Comparison of ENCODE assay signal across 11 mouse cellular contexts in genomic region chr17:33953961-33954565, GRCm38 (mm10). TPM values are rescaled to one million over a fixed set of nuclear protein-coding genes. Genes with fewer than 3 reads are reported as not detected.
A peak's percentile ranks its signal among the peaks of the same experiment; 100 is the strongest.
DNase-seq lines count a peak whose midpoint lies in the region; ATAC-seq lines count a peak whose summit lies in the region.
"Had no signal": no experiment of that assay in that cellular context is flagged by ENCODE, and none has a peak within 500 bp of the region (broad histone marks: within the 10 kb centered on the region; RNA-seq: fewer than 3 reads in every experiment).

No protein-coding gene starts in this region.

- WGBS in kidney, embryonic 16.5 days, result 40% methylated on average over 5 of the region's 5 CpGs
- WGBS in hindbrain, embryonic 13.5 days, result 44% methylated on average over 5 of the region's 5 CpGs
- 42% methylated on average over 5 of the region's 5 CpGs for WGBS in midbrain, embryonic 14.5 days

- peaks cover 36% of the 10 kb centered on the region for H3K36me3 ChIP-seq in kidney, embryonic 16.5 days (ENCODE audit: insufficient read depth, low read length)
- H3K36me3 ChIP-seq in hindbrain, embryonic 13.5 days, result peaks cover 54% of the 10 kb centered on the region
- H3K36me3 ChIP-seq in midbrain, embryonic 14.5 days (ENCODE audit: control insufficient read depth, insufficient read depth, low read length), result peaks cover 46% of the 10 kb centered on the region

- peak overlapping the region; percentile 87 for H3K4me3 ChIP-seq in kidney, embryonic 16.5 days (ENCODE audit: low read length)
- H3K4me3 ChIP-seq in brown adipose tissue, adult 24 weeks (ENCODE audit: insufficient read depth, low read depth, low read length), result peak overlapping the region; percentile 90
- peak overlapping the region; percentile 95 for H3K4me3 ChIP-seq in hindbrain, embryonic 13.5 days
- H3K4me3 ChIP-seq in midbrain, embryonic 14.5 days (replicated peaks; ENCODE audit: low read depth, low read length), result peak overlapping the region; percentile 90

- peaks cover 50% of the 10 kb centered on the region for H3K4me1 ChIP-seq in kidney, embryonic 16.5 days (ENCODE audit: insufficient read depth, low read length)
- peaks cover 4% of the 10 kb centered on the region; the same call in 1 of the 2 replicates for H3K4me1 ChIP-seq in brown adipose tissue, adult 24 weeks (ENCODE audit: control insufficient read depth, insufficient read depth, insufficient read length, low read length)
- peaks cover 75% of the 10 kb centered on the region for H3K4me1 ChIP-seq in hindbrain, embryonic 13.5 days (replicated peaks)
- peaks cover 34% of the 10 kb centered on the region for H3K4me1 ChIP-seq in midbrain, embryonic 14.5 days (ENCODE audit: control insufficient read depth, insufficient read depth, low read length)

- peak overlapping the region; percentile 99 for H3K4me2 ChIP-seq in kidney, embryonic 16.5 days (replicated peaks; ENCODE audit: low read depth, low read length)
- H3K4me2 ChIP-seq in hindbrain, embryonic 13.5 days, result peak overlapping the region; percentile 90
- peak overlapping the region; percentile 93 for H3K4me2 ChIP-seq in midbrain, embryonic 14.5 days (ENCODE audit: low read length)

- peak overlapping the region; percentile 87 for H3K27ac ChIP-seq in kidney, embryonic 16.5 days (ENCODE audit: low read length)
- H3K27ac ChIP-seq in brown adipose tissue, adult 24 weeks (replicated peaks; ENCODE audit: low read depth, low read length), result no peak overlapping the region
- H3K27ac ChIP-seq in hindbrain, embryonic 13.5 days, result 0 out of 2 replicates have a peak overlapping the region, but pooled peaks have one; percentile 40
- H3K27ac ChIP-seq in midbrain, embryonic 14.5 days (replicated peaks; ENCODE audit: low read depth, low read length), result no peak overlapping the region

- H3K27me3 ChIP-seq in kidney, embryonic 16.5 days (ENCODE audit: insufficient read depth, low read length), result no peaks in the 10 kb centered on the region
- no peaks in the 10 kb centered on the region for H3K27me3 ChIP-seq in hindbrain, embryonic 13.5 days
- H3K27me3 ChIP-seq in midbrain, embryonic 14.5 days (ENCODE audit: control insufficient read depth, insufficient read depth, low read length), result no peaks in the 10 kb centered on the region

- no peak for ATAC-seq in kidney, embryonic 16.5 days (ENCODE audit: low FRiP score, low TSS enrichment)
- no peak for ATAC-seq in hindbrain, embryonic 13.5 days (ENCODE audit: low FRiP score)
- ATAC-seq in midbrain, embryonic 14.5 days (ENCODE audit: low FRiP score, low TSS enrichment), result no peak
- ATAC-seq: activated CD4-positive, CD25-positive, alpha-beta regulatory T cell, adult 4 months had no signal

- no peak for DNase-seq in kidney, postnatal 14 days
- no peak for DNase-seq in midbrain, embryonic 14.5 days
- DNase-seq in adrenal gland, postnatal 14 days, result no peak
- no peak for DNase-seq in spleen, postnatal 10 days (ENCODE audit: low spot score in 2 of 2)
- DNase-seq in Muller cell, postnatal 12 days (ENCODE audit: inconsistent ontology term), result no peak
- DNase-seq: kidney, postnatal 36 days; thymus, postnatal 36 days had no signal

- H3K9me3 ChIP-seq in kidney, embryonic 16.5 days (ENCODE audit: low read length), result no peaks in the 10 kb centered on the region
- H3K9me3 ChIP-seq in hindbrain, embryonic 13.5 days, result no peaks in the 10 kb centered on the region
- no peaks in the 10 kb centered on the region for H3K9me3 ChIP-seq in midbrain, embryonic 14.5 days (ENCODE audit: control insufficient read depth, low read length)

- peak overlapping the region; percentile 87 for H3K9ac ChIP-seq in kidney, embryonic 16.5 days (replicated peaks; ENCODE audit: low read length)
- H3K9ac ChIP-seq in hindbrain, embryonic 13.5 days, result peak overlapping the region; percentile 97
- H3K9ac ChIP-seq in midbrain, embryonic 14.5 days (replicated peaks; ENCODE audit: low read length), result peak overlapping the region; percentile 89; the same call in 1 of the 2 replicates

RNA-seq across cellular contexts. Expression of gene Vps52, which starts 1.5 kb away (rescaled TPM):
- polyA plus RNA-seq in kidney, embryonic 16.5 days (2015; fragmentation: Nextera tagmentation; extraction: Ambion mirVana), result 51.9 and 54.7 TPM in 2 replicates
- 23.9 and 29.3 TPM in 2 replicates for polyA plus RNA-seq in brown adipose tissue, adult 24 weeks (2012; ENCODE audit: insufficient read depth, insufficient read length, missing spikeins)
- polyA plus RNA-seq in hindbrain, embryonic 13.5 days (2015; fragmentation: Nextera tagmentation; extraction: Ambion mirVana), result 69.6 and 69.9 TPM in 2 replicates
- polyA plus RNA-seq in midbrain, embryonic 14.5 days (2014; fragmentation: Nextera tagmentation; extraction: Ambion mirVana), result 50.6 and 63.2 TPM in 2 replicates
- 46.8 and 52.9 TPM in 2 replicates for total RNA-seq in adrenal gland, postnatal 14 days (2021)

RNA-seq across cellular contexts. Expression of gene Rps18, which starts 1.7 kb away (rescaled TPM):
- polyA plus RNA-seq in kidney, embryonic 16.5 days (2015; fragmentation: Nextera tagmentation; extraction: Ambion mirVana), result 1,660 and 1,786 TPM in 2 replicates
- 635 and 763 TPM in 2 replicates for polyA plus RNA-seq in brown adipose tissue, adult 24 weeks (2012; ENCODE audit: insufficient read depth, insufficient read length, missing spikeins)
- polyA plus RNA-seq in hindbrain, embryonic 13.5 days (2015; fragmentation: Nextera tagmentation; extraction: Ambion mirVana), result 928 and 950 TPM in 2 replicates
- polyA plus RNA-seq in midbrain, embryonic 14.5 days (2014; fragmentation: Nextera tagmentation; extraction: Ambion mirVana), result 872 and 980 TPM in 2 replicates
- 760 and 860 TPM in 2 replicates for total RNA-seq in adrenal gland, postnatal 14 days (2021)

RNA-seq across cellular contexts. Expression of gene B3galt4, which starts 2.8 kb away (rescaled TPM):
- 6.2 and 6.9 TPM in 2 replicates for polyA plus RNA-seq in kidney, embryonic 16.5 days (2015; fragmentation: Nextera tagmentation; extraction: Ambion mirVana)
- 2.2 and 2.4 TPM in 2 replicates for polyA plus RNA-seq in brown adipose tissue, adult 24 weeks (2012; ENCODE audit: insufficient read depth, insufficient read length, missing spikeins)
- 12.2 TPM in 2 replicates for polyA plus RNA-seq in hindbrain, embryonic 13.5 days (2015; fragmentation: Nextera tagmentation; extraction: Ambion mirVana)
- 8.0 and 10.1 TPM in 2 replicates for polyA plus RNA-seq in midbrain, embryonic 14.5 days (2014; fragmentation: Nextera tagmentation; extraction: Ambion mirVana)
- 3.2 and 6.2 TPM in 2 replicates for total RNA-seq in adrenal gland, postnatal 14 days (2021)

RNA-seq across cellular contexts. Expression of gene Wdr46, which starts 13.6 kb away (rescaled TPM):
- polyA plus RNA-seq in kidney, embryonic 16.5 days (2015; fragmentation: Nextera tagmentation; extraction: Ambion mirVana), result 32.7 and 37.7 TPM in 2 replicates
- polyA plus RNA-seq in brown adipose tissue, adult 24 weeks (2012; ENCODE audit: insufficient read depth, insufficient read length, missing spikeins), result 6.6 and 10.1 TPM in 2 replicates
- 24.3 and 25.2 TPM in 2 replicates for polyA plus RNA-seq in hindbrain, embryonic 13.5 days (2015; fragmentation: Nextera tagmentation; extraction: Ambion mirVana)
- polyA plus RNA-seq in midbrain, embryonic 14.5 days (2014; fragmentation: Nextera tagmentation; extraction: Ambion mirVana), result 15.5 and 16.9 TPM in 2 replicates
- total RNA-seq in adrenal gland, postnatal 14 days (2021), result 32.9 and 35.7 TPM in 2 replicates

RNA-seq across cellular contexts. Expression of gene Pfdn6, which starts 13.9 kb away (rescaled TPM):
- 168 and 174 TPM in 2 replicates for polyA plus RNA-seq in kidney, embryonic 16.5 days (2015; fragmentation: Nextera tagmentation; extraction: Ambion mirVana)
- 83.2 and 131 TPM in 2 replicates for polyA plus RNA-seq in brown adipose tissue, adult 24 weeks (2012; ENCODE audit: insufficient read depth, insufficient read length, missing spikeins)
- 186 and 199 TPM in 2 replicates for polyA plus RNA-seq in hindbrain, embryonic 13.5 days (2015; fragmentation: Nextera tagmentation; extraction: Ambion mirVana)
- polyA plus RNA-seq in midbrain, embryonic 14.5 days (2014; fragmentation: Nextera tagmentation; extraction: Ambion mirVana), result 167 and 188 TPM in 2 replicates
- 96.2 and 102 TPM in 2 replicates for total RNA-seq in adrenal gland, postnatal 14 days (2021)

Comparison
In these comparisons a context has a peak if more than half of its experiments do, and no peak if none do; other contexts are left out.
1. H3K27ac ChIP-seq: peak in kidney, embryonic 16.5 days (single experiment) and hindbrain, embryonic 13.5 days (single experiment); none in brown adipose tissue, adult 24 weeks (single experiment) and midbrain, embryonic 14.5 days (single experiment).
2. Peak in every context shown above with its lines, with median percentiles within 50 percentile points of each other: H3K4me2 ChIP-seq, H3K4me3 ChIP-seq and H3K9ac ChIP-seq.